Mouse (Mus musculus) hematopoietic stem cell, adult 5-6 weeks (primary cell): ENCODE results near the gene Tamm41. TPM values are rescaled to one million over a fixed set of nuclear protein-coding genes. Genes with fewer than 3 reads are reported as not detected.

Experiments used
- ATAC-seq, 2 experiments: fragments of 125-278 bp in 1 of 2; replicated peaks in 1 of 2; 2 replicates each; pipeline ENCODE4 v1.8.0; 2016 to 2017; ENCODE audit warnings: inconsistent platforms in 2 of 2, mild to moderate bottlenecking in 2 of 2, moderate number of reproducible peaks in 2 of 2, low read depth in 1 of 2, moderate TSS enrichment in 1 of 2; ENCODE audit not compliant: low FRiP score in 2 of 2, poor library complexity in 2 of 2, severe bottlenecking in 2 of 2, insufficient read depth in 1 of 2, low TSS enrichment in 1 of 2
- total RNA-seq: library from RNA; stranded (forward); fragments of 172-1452, 232-1000 nt; gene quantifications from 2 replicates; pipeline ENCODE4 v1.2.3, GENCODE M21; 2017

Tamm41 gene
- total RNA-seq: 31.2 and 53.1 TPM in 2 replicates

DNA sequence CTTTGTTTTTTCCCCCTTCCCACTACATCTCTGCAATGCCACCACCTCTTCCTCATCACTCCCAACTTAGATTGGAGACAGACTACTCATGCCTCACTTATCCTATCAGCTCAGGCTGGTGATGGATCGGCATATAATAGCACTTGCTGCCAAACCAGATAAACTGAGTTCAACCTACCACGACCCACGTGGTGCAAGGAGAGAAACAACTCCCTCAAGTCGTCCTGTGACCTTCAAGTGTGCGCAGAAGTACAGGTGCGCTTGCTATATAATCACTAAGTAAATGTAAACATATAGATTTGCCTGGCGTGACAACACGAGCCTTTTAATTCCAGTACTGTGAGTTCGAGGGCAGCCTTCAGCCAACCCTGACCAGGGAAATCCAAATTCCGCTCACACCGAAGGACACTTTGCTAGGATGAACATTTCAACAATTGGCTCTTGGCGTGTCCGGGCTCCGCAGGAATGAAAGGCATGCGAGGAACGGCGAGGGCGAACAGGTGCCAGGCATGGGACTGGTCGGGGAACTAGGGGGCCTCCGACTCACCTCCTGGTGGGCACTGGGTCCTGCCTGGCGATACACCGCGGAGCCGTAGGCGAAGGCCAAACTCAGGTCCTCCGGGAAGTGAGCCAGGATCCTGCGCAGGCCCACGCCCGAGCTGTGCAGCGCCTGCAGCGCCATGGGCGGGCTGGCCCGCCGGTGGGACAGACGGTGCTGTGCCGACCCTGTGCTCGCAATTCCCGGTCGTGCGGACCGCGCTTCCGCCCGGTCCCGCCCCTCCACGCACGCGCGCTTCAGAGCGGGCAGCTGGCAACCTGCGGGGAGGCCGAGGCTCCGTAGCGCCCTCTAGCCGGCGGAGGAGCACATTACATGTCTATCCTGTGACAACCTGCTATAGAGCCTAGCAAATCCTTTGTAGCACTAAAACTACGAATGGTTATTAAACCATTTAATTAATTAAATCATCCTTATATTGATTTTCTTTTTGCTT lies at the start of gene Tamm41:
Gene Tamm41 (minus strand): TSS at position 774 of the 992 bp plus-strand sequence.
- ATAC-seq: peak; percentile 95 to 97

DNA sequence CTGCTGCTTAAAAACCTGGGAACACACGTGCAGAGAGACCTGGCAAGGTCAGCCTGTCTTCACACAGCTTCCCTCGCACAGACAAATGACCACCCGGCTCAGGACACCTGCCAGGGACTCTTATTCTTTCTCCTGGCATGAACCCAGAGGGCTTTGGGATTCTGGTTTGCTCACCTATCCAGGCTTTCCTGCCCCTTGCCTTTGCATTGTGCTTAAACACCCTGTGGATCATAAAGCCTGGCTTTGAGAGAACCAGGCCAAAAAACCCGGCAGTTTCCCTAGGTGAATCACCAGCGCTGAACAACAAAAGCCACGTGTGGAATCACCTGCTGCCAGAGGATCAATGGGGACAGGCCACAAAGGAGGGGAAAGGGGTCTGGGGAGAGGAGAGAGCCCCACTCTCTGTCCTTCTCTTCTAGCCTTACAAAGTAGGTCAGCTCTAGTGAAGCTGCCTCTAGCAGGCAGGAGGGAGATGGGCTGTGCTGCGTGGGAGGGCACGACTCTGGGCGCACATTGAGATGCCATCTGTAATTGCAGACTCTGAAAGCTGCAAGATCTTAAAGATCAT lies 47.7 kb upstream of the Tamm41 start:
- no peak for ATAC-seq

DNA sequence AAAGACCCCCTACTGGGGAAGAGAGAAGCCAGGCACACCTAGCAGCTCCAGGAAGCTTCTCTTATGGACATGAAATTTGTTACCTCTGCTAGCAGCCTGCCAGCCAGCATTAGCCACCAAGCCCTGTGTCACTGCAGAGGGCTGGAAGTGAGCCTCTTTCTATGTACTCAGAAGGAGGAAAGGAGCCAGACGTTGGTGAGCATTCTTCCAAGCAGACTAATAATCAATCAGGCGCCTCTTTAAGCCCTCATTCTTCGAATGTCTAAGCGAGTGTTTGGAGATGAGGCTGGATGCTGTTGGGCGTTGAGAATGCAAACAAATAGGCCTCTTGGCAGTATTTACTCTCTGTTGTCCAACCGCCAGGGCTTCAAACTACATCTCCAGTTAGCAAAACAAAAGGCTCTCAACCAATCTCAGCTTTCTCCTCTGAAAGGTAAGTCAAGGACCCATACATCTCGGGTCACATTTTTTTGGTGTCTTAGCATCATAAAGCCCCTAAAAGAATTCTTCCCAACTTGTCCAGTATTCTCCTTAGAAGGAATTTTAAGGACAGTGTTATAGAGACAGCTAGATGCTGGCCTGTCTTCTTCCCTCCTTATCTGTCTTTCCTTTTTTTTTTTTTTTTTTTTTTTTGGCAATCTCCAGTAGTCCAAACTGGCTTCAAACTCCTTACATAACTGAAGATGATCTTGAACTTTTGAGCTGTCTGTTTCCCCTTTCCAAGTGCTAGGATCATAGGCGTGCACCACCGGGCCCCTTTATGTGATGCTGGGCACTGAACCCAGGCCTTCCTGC lies 39.3 kb upstream of the Tamm41 start:
- ATAC-seq: no peak

DNA sequence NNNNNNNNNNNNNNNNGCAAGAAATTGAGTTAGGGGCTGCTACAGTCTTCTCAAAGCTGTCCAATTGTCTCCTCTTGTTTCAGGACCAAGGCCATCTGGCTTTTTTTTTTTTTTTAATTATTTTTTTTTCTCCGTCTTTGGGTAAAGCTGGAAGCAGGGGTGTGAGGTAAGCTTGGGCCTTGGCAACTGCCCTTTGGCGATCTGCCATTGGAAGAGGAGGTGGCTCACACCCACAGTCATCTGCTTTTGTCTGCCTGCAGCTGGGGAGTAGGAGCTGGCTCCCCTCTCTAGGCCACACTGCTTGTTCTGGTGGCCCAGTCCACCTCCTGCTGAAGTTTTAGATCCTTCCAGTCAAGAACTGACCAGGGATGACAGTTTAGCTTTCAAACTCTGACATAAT lies 34.3 kb upstream of the Tamm41 start:
- ATAC-seq: no peak

DNA sequence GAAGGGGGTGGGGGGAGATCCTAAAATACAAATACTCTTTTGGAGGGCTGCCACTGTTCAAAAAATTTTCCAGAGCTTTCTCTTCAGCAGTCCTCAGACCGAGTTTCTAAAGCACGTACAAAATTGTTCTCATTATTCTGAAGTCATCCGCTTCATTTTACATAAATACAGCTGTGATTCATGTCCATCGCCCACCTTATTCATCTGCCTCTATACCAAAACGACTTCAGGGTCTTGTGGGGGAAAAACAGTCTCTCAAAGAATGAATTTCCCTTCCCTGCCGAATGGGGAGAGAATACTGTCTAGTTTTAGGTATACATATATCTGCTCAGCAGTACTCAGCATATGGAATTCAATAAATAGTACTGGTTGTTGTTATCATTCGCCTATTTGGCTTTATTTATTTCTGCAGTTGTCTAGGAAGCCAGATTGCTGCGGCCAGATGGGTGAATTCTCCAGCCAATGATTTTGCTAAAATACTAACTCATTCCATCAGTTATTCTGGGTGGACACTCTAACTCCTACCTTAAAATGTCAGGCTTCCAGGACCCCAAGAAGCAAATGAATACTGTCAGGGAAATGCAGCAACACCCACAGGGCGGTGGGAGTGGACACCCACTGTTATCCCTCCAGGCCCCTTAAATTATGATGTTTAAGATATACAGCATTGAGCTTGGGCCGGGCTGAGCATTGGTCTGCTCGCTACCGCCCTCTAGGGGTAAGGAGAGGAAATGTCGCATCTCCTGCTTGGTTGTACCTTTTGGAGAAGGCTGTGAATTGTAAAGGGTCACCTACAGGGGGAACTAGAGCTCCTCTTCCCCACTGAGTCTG lies 27.9 kb upstream of the Tamm41 start:
- ATAC-seq: peak; percentile 82

DNA sequence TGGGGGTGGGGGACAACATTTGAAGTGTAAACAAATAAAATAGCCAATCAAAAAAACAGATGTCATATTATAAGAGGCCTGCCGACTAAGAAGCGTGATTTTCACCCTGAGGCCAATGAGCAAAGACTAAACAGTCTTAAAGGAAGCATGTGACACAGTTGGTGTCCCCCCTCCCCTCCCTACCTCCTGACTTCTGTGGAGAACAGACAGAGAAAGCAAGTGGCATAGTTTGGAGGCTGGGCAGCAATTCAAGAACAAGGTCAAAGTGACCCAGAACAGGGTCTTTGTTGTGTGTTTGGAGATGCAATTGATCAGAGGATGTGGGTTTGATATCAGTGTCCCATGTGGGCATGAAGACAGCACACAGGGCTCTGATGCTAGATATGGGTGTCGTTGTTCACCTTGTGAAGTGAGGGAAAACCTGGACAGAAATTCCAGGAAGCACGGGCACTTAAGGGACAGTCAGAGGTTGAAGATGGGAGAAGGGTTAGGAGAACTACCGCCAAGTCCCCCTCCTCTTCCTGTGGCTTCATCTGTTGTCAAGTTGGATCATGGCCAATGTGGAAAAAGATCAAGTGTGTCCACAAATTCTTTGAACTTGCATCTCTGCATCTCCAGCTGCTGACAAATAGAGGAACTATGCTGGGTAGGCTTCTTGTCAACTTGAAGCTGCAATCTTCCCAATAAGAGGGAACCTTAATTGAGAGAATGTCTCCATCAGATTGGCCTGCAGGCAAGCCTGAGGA lies 25.1 kb upstream of the Tamm41 start:
- ATAC-seq: no peak

DNA sequence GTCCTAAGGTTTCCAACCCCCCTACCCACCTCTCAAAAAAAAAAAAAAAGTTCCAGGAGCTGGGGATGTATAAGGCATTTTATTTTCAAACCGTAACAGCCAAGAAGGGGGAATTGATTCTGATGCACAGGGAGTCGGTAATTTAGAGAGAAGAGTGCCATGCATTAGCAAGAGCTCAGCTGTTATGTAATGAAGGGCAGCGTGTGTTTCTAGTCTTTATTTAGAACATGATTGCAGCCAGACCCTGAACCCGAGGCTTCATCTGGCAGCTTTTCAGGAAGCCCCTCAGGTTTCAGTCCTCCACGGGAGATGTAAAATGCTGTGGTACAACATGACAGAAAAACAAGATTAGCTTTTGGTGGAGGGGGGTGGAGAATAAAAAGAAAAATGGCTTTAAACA lies 21.6 kb upstream of the Tamm41 start:
- no peak for ATAC-seq

DNA sequence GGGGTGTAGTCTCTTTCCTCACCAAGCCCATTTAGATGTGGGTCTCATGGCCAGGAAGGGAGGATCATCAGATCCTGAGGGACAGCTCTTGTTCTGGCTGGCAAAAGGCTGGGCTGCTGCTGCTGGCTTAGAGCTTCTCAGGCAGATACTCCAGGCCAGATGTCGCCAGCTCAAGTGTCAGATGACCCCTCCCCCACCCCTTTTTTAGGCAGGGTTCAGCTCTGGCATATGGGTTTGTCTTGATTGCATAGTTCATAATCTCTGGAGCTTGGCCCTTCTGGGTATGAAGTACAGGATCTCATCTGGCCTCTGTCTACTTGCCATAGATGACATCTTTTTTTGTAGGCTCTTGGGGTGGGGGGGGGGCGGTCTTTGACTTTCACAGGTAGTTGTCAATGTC lies 19.0 kb upstream of the Tamm41 start:
- no peak for ATAC-seq

DNA sequence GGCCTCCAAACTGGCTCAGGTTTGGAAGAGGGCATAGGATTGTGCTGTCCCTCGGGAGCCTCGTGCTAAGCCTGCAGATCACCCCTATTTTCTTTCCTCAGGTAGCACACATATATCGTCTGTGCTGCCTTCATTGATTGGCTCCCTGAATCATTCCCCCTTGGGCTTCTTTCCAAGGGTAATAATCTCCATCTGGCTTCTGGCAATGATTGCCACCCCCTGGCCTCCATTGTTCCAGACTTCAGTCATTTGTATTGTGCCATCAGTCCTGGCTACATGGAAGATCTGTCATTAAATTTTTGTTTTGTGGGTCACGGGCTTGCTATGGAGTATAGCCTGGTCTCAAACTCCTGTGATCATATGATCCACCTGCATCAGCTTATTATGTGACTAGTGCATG lies 17.8 kb upstream of the Tamm41 start:
- ATAC-seq: no peak

DNA sequence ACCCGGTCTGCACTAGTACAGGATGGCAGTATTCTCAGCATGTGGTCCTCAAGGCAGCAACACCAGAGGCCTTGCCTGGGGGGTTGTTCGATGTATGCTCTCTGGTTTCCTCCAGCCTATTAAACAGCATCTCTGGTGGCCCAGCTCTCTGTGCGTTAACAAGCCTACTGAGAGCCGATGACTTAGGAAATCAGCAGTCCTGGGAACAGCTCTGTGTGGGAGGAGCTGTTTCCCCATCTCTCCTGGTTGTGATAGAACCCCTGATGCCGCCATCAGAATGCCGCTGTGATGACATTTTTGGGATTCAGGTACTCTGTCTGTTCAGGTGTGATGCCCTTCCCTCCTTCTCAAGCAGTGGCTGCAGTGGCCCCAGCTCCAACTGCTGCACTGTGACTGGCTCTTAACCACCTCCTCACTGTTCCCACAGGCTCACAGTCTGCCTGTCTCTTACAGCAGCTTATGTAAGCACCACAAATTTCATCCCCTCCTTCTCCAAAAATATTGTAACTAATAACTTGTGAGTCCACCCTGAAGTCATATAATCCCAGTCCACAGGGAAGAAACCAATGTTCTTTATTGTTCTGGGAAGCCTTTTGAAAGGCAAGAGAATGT lies 14.0 kb upstream of the Tamm41 start:
- ATAC-seq: no peak

DNA sequence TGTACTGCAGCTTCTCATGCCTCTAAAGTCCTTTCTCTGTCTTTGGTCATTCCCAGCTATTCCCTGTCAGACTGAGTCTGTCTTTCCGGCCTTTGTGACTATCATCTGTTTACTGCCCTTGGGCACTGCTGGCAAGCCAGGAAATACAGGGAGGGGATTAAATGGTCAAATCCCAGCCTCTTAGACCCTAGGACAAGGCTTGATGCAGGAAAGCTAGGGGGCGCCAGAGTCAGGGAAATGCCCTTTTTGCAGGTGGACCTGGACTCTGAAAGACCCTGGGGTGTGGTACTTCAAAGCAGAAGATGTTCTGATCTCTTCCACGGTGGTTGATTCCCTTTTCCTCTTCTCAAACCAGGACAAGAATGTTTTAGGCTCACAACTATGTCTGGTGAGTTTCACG lies 11.3 kb upstream of the Tamm41 start:
- ATAC-seq: no peak

DNA sequence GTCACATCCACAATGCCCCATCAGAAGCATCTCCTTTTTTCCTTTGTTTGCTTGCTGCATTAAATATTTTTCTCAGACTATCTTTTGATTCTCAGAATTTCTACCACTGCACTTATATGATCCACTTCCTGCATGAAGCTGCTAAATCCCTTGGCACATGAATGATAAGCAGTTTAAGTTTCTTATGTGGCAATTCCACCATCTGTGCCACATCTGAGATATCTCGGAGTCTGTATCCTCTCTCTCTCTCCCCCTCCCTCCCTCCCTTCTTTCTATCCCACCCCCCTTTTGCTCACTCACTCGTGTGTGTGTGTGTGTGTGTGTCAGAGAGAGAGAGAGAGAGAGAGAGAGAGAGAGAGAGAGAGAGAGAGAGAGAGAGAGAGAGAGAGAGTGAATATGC lies 10.1 kb upstream of the Tamm41 start:
- ATAC-seq: no peak

DNA sequence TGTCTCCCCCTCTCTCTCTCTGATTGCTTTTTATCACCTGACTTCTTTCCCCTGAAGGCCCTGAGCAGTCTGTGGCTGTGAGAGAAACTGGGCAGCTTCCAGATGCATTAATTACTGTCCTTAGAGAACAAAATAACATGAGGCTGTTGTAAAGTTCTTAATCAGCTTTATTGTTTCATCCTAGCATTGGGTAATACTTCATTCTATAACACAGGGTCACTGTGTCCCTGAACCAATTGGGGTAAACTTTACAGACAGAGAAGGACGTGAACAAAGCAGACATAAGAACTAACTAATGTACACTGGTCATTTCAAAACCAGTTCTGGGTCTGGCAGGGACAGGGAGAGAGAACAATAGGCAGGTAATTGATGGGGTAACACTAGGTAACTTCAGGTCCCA lies 8.4 kb upstream of the Tamm41 start:
- no peak for ATAC-seq

DNA sequence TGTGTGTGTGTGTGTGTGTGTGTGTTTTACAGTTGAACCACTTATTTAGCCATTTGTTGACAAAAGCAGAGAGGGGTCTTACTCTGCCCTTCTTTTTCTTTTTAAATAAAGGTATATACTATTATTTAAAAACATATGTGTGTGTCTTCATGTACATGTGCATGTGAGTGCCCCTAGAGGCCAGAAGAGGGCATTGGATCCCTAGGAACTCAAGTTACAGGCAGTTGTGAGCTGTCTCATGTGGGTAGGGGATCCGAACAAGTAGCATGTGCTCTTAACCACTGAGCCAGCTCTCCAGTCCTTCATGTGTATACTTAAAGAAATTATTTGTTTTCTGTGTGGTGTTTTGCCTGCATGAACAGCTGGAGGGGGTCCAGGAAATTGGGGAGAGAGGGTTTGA lies 7.0 kb upstream of the Tamm41 start:
- ATAC-seq: no peak

DNA sequence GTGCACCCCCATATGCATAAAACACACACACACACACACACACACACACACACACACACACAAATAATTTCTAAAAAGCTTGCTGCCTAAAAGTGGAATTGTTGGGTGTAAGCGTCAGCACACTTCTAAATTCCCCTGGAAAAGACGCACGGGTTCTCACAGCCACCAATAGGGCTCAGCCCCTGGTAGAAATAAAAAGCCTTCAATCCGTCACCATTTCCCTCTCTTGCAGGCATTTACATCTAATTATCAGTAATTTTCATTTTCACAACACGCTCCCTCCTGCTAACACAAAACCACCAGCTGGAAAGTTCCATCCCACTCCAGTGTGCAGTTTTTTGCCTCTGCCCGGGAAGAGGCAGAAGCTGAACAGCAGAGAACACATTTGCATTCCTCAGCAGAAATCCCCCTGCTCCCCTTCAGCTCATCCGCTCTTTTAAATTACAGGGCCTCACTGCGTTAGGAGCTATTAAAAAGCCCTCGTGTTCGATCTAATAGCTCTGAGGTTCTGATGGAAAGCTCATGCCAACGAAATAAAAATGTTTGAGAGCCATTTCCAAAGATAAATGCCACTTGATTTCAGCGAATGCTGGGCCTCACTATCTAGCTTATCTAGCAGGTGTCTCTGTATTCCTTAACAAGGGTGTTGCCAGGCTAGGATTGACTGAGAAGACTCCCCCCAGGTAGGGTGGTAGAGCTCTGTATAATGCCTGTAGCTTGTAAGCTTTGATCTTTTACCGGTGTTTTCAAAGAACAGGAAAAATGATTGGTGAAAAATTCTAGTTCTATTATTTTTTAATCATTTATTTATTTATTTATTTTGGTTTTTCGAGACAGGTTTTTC lies 6.2 kb upstream of the Tamm41 start:
- ATAC-seq: no peak

DNA sequence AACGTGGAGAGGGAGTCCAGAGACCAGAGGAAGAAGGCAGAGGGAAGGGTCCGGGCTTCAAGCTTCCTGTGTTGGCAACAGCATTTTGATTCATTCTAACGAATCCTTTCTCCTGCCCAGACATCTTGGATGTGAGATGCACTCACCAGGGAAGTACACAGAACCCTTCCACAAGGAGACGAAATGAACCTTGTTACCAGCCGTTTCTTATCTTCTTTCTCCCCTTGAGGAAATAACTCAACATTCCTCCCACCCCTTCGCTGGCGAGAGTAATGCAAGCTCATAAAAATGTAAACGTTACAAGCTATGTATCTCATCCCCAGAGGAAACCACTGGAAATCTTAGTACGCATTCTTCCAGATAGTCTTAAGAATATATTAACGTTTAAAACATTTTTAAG lies 4.9 kb upstream of the Tamm41 start:
- no peak for ATAC-seq
